Mouse (Mus musculus) thymus, adult 2 months (tissue): Measurements from ENCODE around the gene Tmem178.

ENCODE experiments used
- CTCF ChIP-seq: fragments of 200-500 bp; IDR thresholded peaks from 2 replicates; pipeline ENCODE4 v1.5.1; 2012; ENCODE audit warnings: mild to moderate bottlenecking, control low read depth, low read length, moderate library complexity, borderline replicate concordance; ENCODE audit not compliant: control insufficient read depth, poor library complexity, insufficient read depth; ENCODE audit errors: extremely low read depth
- POLR2A ChIP-seq: fragments of 200-500 bp; IDR thresholded peaks from 2 replicates; pipeline ENCODE4 v1.6.1; 2012; ENCODE audit warnings: mild to moderate bottlenecking, low read length, control low read depth, moderate library complexity; ENCODE audit not compliant: control insufficient read depth, poor library complexity, insufficient read depth; ENCODE audit errors: extremely low read depth

DNA sequence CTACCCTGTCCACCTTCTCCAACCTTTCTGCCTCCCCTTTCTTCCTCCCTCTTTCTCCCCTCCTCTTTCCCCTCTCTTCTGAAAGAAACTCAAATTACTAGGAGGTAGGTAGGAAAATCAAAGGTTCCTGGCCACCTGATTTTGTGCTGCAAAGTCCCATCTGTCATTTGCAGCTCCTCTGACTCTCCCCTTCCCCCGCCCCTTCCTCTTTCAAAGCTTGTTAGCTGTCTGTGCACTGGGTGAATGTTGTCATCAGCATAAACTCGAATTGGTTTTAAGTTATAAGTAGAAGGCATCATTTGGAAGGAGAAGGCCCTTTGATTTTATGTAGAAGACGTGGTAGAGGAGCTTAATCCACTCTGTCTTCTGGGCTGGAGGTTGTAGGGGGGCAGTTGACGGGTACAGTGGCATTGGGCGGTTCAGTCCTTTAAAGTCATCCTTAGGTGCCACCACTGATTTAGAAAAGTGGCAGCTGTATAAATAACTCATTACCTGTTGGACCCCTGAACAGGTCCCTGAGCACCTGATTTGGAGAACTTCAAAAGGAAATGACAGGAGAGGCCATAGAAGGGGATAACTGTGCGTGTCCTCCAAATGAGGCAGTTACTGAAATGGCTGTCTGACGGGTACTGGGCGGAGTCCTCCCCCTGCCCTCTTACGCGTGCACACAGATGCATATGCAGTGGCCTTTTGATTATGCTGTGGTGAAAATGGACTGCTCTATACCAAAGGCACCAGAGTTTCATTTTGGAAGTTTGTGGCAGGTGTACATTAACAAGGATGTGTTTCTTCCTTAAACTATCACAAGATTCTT is 11.8 kb downstream of the Tmem178 start:
- no peak for TF ChIP-seq CTCF
- TF ChIP-seq POLR2A = no peak
